10 mouse cellular contexts compared by ENCODE assay signal in the genomic region with DNA sequence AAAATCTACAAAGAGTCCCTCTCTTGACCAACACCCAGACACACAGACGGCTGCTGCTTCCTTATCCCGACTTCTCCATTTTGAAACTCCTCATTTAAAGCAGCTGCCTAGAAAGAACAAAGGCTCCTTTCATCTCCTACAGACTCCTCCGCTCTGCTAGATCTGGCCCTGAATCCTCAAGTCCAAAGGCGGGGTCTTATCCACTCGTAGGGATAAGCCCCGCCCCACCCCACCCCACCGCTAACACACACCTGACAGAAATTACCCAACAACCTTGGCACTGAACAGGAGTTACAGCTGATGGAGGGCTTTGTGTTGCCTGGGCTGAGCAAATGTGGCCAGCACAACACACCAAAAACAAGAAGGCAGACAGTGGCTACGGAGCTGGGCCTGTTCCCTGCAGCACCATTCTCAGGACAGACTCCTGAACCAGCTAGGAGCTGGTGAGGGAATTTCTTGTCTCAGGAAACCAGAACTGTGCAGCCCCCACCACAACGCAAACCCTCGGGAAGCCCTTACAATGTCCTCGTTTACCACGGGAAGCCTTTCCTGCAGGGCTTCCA. TPM values are rescaled to one million over a fixed set of nuclear protein-coding genes. Genes with fewer than 3 reads are reported as not detected.
DNase-seq lines count a peak whose midpoint lies in the region; ATAC-seq and TF ChIP-seq lines count a peak whose summit lies in the region.
"Had no signal": no experiment of that assay in that cellular context is flagged by ENCODE, and none has a peak within 500 bp of the region (broad histone marks: within the 10 kb centered on the region; RNA-seq: fewer than 3 reads in every experiment).

No protein-coding gene starts in this region.

- peak; percentile 67 for DNase-seq in R1 (ENCODE audit: low read depth, low spot score)
- DNase-seq in brain, adult 2 months (ENCODE audit: low read depth, low spot score): peak; percentile 37
- peak; percentile 45 for DNase-seq in forebrain, postnatal 0 days
- no peak for DNase-seq in adrenal gland, adult 2 months
- DNase-seq in gastrocnemius, adult 2 months: no peak
- no peak for DNase-seq in right cerebral cortex, postnatal 10 days (ENCODE audit: low spot score in 2 of 2)
- DNase-seq: cerebellum, adult 8-10 months had no signal

- 24% methylated on average over 12 of the region's 12 CpGs for WGBS in forebrain, postnatal 0 days

- peak; percentile 77 for ATAC-seq in forebrain, postnatal 0 days
- ATAC-seq in megakaryocyte, adult 5-6 weeks (ENCODE audit: poor library complexity, severe bottlenecking): peak; percentile 47; the same call in 1 of the 2 replicates

- no peaks in the 10 kb centered on the region for H3K27me3 ChIP-seq in forebrain, postnatal 0 days (ENCODE audit: insufficient read depth, low read length)

- intact Hi-C loops in gastrocnemius, adult 2 months (cut with DNase I): no loop called here

- H3K36me3 ChIP-seq in forebrain, postnatal 0 days (ENCODE audit: insufficient read depth): peaks cover 13% of the 10 kb centered on the region; the same call in 1 of the 2 replicates

- no peak overlapping the region for H3K4me3 ChIP-seq in forebrain, postnatal 0 days (ENCODE audit: low read depth, low read length)
- no peak overlapping the region for H3K4me3 ChIP-seq in gastrocnemius, adult 2 months

- peaks cover 5% of the 10 kb centered on the region for H3K4me1 ChIP-seq in forebrain, postnatal 0 days (ENCODE audit: insufficient read depth)

- H3K27ac ChIP-seq in forebrain, postnatal 0 days (ENCODE audit: low read depth, low read length): peak overlapping the region; percentile 47
- no peak overlapping the region for H3K27ac ChIP-seq in gastrocnemius, adult 2 months

- H3K4me2 ChIP-seq in forebrain, postnatal 0 days (ENCODE audit: low read depth): no peak overlapping the region

- H3K9me3 ChIP-seq in forebrain, postnatal 0 days (ENCODE audit: low read length): no peaks in the 10 kb centered on the region

- TF ChIP-seq CTCF in forebrain, postnatal 0 days (IDR thresholded peaks at IDR 0.05; ENCODE audit: low read depth): no peak
- no peak for TF ChIP-seq CTCF in gastrocnemius, adult 2 months (IDR thresholded peaks at IDR 0.05)

- no peak overlapping the region for H3K9ac ChIP-seq in forebrain, postnatal 0 days

RNA-seq across cellular contexts. Expression of a gene that starts 36.8 kb away (rescaled TPM):
- 18.9 and 21.2 TPM in 2 replicates for total RNA-seq in forebrain, postnatal 0 days (2014; rRNA removed)
- polyA plus RNA-seq in forebrain, postnatal 0 days (2015; fragmentation: Nextera tagmentation; extraction: Ambion mirVana): 6.0 and 8.5 TPM in 2 replicates
- 12.6 and 14.2 TPM in 2 replicates for total RNA-seq in megakaryocyte, adult 5-6 weeks (2015)
- total RNA-seq in megakaryocyte, adult 5-6 weeks (2017): 17.1 and 19.6 TPM in 2 replicates
- 10 to 100 TPM; 28.5 to 33.6 TPM for total RNA-seq in adrenal gland, adult 2 months (2021)
- polyA plus RNA-seq in adrenal gland, adult 2 months (2012; rRNA removed): 2.3 and 3.2 TPM in 2 replicates
- 10 to 100 TPM in 1 of 2 experiments, 1 to 10 TPM in 1; 8.4 to 17.8 TPM for total RNA-seq in gastrocnemius, adult 2 months (2021)

RNA-seq across cellular contexts. Expression of a gene that starts 43.9 kb away (rescaled TPM):
- not detected in 2 replicates for total RNA-seq in forebrain, postnatal 0 days (2014; rRNA removed)
- polyA plus RNA-seq in forebrain, postnatal 0 days (2015; fragmentation: Nextera tagmentation; extraction: Ambion mirVana): not detected in 2 replicates
- total RNA-seq in megakaryocyte, adult 5-6 weeks (2015): not detected in 2 replicates
- total RNA-seq in megakaryocyte, adult 5-6 weeks (2017): 0.59 TPM in 1 of 2 replicates, not detected in the other
- total RNA-seq in adrenal gland, adult 2 months (2021): 1 to 10 TPM in 1 of 2 experiments, not detected in 1; 3.5 TPM
- polyA plus RNA-seq in adrenal gland, adult 2 months (2012; rRNA removed): not detected in 2 replicates
- not detected for total RNA-seq in gastrocnemius, adult 2 months (2021)
- total RNA-seq: monocyte, adult 5-6 weeks had no signal
- polyA plus RNA-seq: heart, embryonic 14.5 days had no signal

RNA-seq across cellular contexts. Expression of a gene that starts 56.2 kb away (rescaled TPM):
- 7.8 and 259 TPM in 2 replicates for total RNA-seq in forebrain, postnatal 0 days (2014; rRNA removed)
- polyA plus RNA-seq in forebrain, postnatal 0 days (2015; fragmentation: Nextera tagmentation; extraction: Ambion mirVana): 3.9 and 5.0 TPM in 2 replicates
- total RNA-seq in megakaryocyte, adult 5-6 weeks (2015): 35.0 and 39.1 TPM in 2 replicates
- total RNA-seq in megakaryocyte, adult 5-6 weeks (2017): 33.8 and 34.4 TPM in 2 replicates
- 10 to 100 TPM; 43.0 to 44.4 TPM for total RNA-seq in adrenal gland, adult 2 months (2021)
- polyA plus RNA-seq in adrenal gland, adult 2 months (2012; rRNA removed): 92.0 and 94.2 TPM in 2 replicates
- total RNA-seq in gastrocnemius, adult 2 months (2021): 10 to 100 TPM; 23.7 to 24.2 TPM

Comparison
In these comparisons a context has a peak if more than half of its experiments do, and no peak if none do; other contexts are left out.
1. DNase-seq: peak in R1 (single experiment), brain, adult 2 months (single experiment) and forebrain, postnatal 0 days (single experiment); none in adrenal gland, adult 2 months (single experiment), gastrocnemius, adult 2 months (single experiment) and right cerebral cortex, postnatal 10 days (0 of 2).